Mouse (Mus musculus) erythroblast, embryonic 14.5 days (primary cell): ENCODE results near the gene Mfsd7a. TPM values are rescaled to one million over a fixed set of nuclear protein-coding genes. Genes with fewer than 3 reads are reported as not detected.

Experiments
- H3K27me3 ChIP-seq: 2 replicates; pipeline ENCODE4 v1.6.1; 2012; ENCODE audit warnings: inconsistent platforms; ENCODE audit not compliant: control insufficient read depth
- H3K36me3 ChIP-seq: 2 replicates; pipeline ENCODE4 v1.6.1; 2012; ENCODE audit warnings: mild to moderate bottlenecking, inconsistent platforms; ENCODE audit not compliant: control insufficient read depth
- H3K4me1 ChIP-seq: 2 replicates; pipeline ENCODE4 v1.6.1; 2012; ENCODE audit warnings: inconsistent platforms; ENCODE audit not compliant: control insufficient read depth
- H3K4me3 ChIP-seq: replicated peaks from 2 replicates; pipeline ENCODE3; 2012; ENCODE audit warnings: moderate library complexity, mild to moderate bottlenecking, inconsistent platforms
- H3K9me3 ChIP-seq: 2 replicates; pipeline ENCODE4 v1.6.1; 2012; ENCODE audit warnings: low read length, inconsistent platforms, mixed read lengths; ENCODE audit not compliant: control insufficient read depth
- GATA1 ChIP-seq: IDR thresholded peaks from 2 replicates; pipeline ENCODE4 v1.6.1; 2012; ENCODE audit warnings: low read length, inconsistent platforms, mixed read lengths
- TAL1 ChIP-seq: IDR thresholded peaks from 3 replicates; pipeline ENCODE4 v1.6.1; 2012; ENCODE audit warnings: low read length, inconsistent platforms, mixed read lengths
- polyA plus RNA-seq: library from polyadenylated mRNA; stranded (reverse); fragments of >175 nt; gene quantifications from 2 replicates; pipeline ENCODE4 v1.2.3, GENCODE M21; 2012

The Mfsd7a gene
- polyA plus RNA-seq, 1 experiment: not detected

DNA sequence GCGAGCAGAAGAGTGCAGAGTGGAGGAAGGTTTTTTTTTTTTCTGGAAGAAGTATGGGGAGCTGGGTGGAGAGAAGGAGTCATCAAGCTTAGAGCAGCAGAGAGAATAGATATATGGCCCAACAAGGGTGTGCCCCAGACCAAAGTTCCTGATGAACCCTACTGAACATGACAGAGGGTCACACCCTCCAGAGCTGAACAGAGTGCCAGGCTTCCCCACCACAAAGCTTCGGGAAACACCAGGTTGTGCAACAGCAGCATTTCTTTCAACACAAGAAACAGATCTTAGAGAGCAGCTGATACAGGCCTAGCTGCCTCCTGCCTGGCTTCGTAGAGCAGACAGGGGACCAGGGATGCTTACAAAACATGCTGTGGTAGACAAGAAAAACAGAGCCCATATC lies 1.7 kb downstream of the Mfsd7a start:
- peaks cover 37% of the 10 kb centered on the region for H3K4me1 ChIP-seq
- peaks cover 6% of the 10 kb centered on the region for H3K27me3 ChIP-seq
- H3K36me3 ChIP-seq: no peaks in the 10 kb centered on the region
- no peak for TF ChIP-seq TAL1
- TF ChIP-seq GATA1: no peak
- no peaks in the 10 kb centered on the region for H3K9me3 ChIP-seq
- no peak overlapping the region for H3K4me3 ChIP-seq

DNA sequence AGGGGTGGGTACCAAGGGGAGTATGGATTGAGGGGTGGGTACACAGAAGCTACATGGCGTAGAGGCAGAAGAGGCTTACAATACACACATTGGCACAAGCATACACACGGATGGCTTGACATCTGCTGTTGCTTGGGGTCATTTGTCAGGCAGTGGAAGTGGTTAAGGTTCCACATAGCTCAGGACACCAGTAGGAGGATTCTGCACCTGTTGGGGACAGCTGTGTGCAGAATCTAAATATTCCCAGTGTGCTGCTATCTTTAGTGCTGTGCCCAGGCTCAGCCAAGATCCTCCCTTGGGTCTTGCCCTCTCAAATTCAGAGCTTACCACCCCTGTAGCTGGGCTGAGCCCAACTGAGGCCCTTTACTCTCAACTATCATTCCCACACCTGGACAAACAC lies 12.6 kb downstream of the Mfsd7a start:
- H3K27me3 ChIP-seq: peaks cover 14% of the 10 kb centered on the region
- peaks cover 24% of the 10 kb centered on the region for H3K4me1 ChIP-seq
- no peak overlapping the region for H3K4me3 ChIP-seq
- TF ChIP-seq TAL1 (no peak), GATA1 (no peak)
- no peaks in the 10 kb centered on the region for H3K9me3 ChIP-seq
- H3K36me3 ChIP-seq: peaks cover 20% of the 10 kb centered on the region

DNA sequence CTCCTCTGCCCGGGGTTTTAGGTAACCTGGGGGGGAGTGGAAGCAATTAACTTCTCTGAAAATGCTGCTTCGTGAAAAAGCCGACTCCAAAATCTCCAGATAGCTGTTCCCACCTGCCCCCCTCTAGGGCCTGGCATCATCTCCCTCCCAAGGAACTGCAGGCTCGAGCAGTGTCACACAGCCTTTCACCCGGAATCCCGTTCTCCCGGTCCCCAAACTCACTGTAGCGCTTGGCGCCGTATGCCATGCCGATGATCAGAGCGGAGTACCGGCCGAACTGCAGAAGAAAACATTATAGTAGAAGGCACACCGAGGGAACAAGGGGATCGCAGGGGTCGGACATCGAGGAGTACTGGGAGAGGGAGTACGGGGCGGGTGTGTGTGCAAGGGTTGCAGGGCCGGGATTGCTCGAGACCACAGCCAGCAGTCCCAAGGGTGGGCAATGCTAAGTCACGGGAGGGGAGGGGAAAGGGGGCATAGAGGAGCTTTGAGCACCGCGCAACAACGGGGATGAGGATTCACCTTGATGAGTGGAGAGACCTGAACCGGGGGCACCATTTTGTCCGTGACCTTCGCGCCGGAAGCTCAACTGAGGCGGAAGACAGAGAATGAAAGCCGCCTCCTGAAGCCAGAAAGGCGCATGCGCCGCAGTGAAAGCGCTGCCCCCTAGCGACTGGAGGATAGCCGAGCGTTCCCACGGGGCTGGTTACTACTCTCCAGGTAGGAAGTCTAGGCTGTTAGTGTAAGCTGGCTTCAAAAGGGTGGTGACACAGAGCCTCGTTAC lies 14.7 kb downstream of the Mfsd7a start, which contains the start of gene Atp5k:
Gene Atp5k (minus strand): TSS at position 645 of the 784 bp plus-strand sequence.
- Histone ChIP-seq H3K36me3 (peaks cover 39% of the 10 kb centered on the region), H3K27me3 (peaks cover 14% of the 10 kb centered on the region), H3K4me3 (peak within 1 kb of the TSS; percentile 84), H3K4me1 (peaks cover 28% of the 10 kb centered on the region), H3K9me3 (no peaks in the 10 kb centered on the region)
- TF ChIP-seq GATA1 (no peak), TAL1 (no peak)

DNA sequence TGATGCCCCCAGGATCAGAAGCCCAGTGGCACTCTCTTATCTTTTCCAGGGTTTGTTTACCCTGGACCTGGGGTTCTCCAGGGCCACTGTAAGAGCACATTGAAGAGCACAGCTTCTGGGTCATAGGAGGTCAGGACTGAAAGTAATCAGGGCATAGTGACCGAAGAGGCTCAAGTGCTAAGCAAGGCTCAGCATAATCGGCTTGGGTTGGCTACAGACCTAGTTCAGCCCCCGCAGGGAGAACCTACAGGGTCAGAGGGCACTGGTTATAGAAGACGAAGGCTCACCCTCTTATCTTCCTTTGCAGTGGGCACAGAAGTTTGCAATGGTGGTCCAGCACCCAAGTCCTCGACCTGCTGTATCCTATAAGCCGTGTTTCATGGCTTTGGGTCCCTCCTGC lies 17.5 kb downstream of the Mfsd7a start:
- H3K4me3 ChIP-seq: no peak overlapping the region
- H3K4me1 ChIP-seq: peaks cover 38% of the 10 kb centered on the region
- H3K9me3 ChIP-seq: no peaks in the 10 kb centered on the region
- peaks cover 52% of the 10 kb centered on the region for H3K36me3 ChIP-seq
- peaks cover 6% of the 10 kb centered on the region for H3K27me3 ChIP-seq
- TF ChIP-seq TAL1: no peak
- no peak for TF ChIP-seq GATA1

DNA sequence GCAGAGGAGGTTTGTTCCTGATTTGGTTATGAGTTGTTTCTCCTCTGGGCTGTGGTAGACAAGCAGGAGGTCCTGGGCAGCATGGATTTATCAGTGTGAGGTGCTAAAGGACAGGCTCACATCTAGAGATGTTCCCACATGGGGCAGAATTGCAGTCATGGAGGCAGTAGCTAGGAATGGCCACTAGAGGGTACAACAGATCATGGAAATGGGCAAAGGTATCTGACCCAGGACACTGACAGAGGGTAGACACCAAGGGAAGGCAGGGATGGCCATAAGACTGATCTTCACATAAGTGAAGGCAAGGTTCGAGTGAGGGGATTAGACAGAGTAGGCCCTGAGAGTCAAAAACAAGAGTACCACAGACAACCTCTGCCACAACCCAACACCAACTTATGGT lies 21.5 kb downstream of the Mfsd7a start:
- Histone ChIP-seq H3K9me3 (no peaks in the 10 kb centered on the region), H3K27me3 (no peaks in the 10 kb centered on the region), H3K4me1 (peaks cover 38% of the 10 kb centered on the region), H3K4me3 (no peak overlapping the region), H3K36me3 (peaks cover 42% of the 10 kb centered on the region)
- TF ChIP-seq TAL1 (no peak), GATA1 (no peak)

DNA sequence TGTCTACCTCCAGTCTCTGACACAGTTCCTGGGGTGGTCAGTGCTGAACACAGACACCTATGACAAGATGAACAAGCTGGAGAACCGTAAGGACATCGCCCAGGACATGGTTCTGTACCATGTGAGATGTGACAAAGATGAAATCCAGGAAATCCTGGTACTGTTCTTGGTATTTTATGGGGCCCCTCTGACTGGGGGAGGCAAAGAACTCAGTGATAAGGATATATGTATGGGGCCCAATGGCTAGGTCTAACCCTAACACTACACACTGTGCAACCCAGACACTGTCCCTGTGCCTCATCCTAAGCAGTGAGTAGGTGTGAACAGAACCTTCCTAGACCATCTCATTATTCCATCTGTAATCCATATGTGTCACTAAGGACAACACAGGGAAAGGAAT lies 25.3 kb downstream of the Mfsd7a start:
- no peaks in the 10 kb centered on the region for H3K9me3 ChIP-seq
- H3K4me1 ChIP-seq: peaks cover 36% of the 10 kb centered on the region
- peaks cover 7% of the 10 kb centered on the region for H3K36me3 ChIP-seq
- TF ChIP-seq GATA1 (no peak), TAL1 (no peak)
- no peak overlapping the region for H3K4me3 ChIP-seq
- H3K27me3 ChIP-seq: no peaks in the 10 kb centered on the region

DNA sequence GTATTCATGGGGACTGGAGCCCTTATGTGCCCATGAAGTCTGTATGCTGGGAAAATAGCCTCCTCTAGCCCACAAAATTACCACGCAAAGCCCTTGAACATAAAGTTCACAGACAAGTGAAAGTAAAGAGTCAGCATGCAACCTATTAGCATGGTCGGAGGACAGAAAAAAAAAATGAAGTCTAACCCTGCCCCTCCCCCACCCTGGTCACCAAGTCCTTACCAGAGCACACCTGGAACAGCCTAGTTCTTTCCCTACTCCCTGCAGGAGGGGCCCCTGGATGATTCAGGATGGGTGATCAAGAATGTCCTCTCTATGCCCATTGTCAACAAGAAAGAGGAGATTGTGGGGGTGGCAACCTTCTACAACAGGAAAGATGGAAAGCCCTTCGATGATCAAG lies 25.9 kb downstream of the Mfsd7a start:
- Histone ChIP-seq H3K36me3 (peaks cover under 1% of the 10 kb centered on the region), H3K4me3 (no peak overlapping the region), H3K9me3 (no peaks in the 10 kb centered on the region), H3K27me3 (no peaks in the 10 kb centered on the region), H3K4me1 (peaks cover 31% of the 10 kb centered on the region)
- TF ChIP-seq TAL1: no peak
- TF ChIP-seq GATA1: no peak

DNA sequence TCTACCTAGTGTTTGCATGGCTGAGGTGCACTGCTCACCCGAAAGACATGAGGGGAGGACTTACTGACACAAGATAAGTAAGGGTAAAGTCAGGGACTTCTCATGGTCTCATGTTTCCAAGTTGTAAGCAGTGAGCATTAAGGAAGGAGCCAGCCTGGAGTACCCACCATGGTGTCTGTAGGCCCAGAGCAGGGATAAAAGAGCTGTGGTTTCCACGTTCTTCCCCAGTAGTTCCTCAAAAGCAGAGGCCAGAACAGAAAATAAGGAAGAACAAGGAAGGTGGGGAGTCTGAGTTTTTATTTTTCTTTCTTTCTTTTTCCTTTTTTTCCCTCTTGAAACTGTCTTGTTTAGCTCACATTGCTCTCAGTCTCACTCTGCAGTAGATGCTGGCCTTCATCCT lies 34.0 kb downstream of the Mfsd7a start:
- TF ChIP-seq TAL1 (no peak), GATA1 (no peak)
- Histone ChIP-seq H3K27me3 (no peaks in the 10 kb centered on the region), H3K9me3 (no peaks in the 10 kb centered on the region), H3K4me3 (no peak overlapping the region), H3K4me1 (no peaks in the 10 kb centered on the region), H3K36me3 (no peaks in the 10 kb centered on the region)

DNA sequence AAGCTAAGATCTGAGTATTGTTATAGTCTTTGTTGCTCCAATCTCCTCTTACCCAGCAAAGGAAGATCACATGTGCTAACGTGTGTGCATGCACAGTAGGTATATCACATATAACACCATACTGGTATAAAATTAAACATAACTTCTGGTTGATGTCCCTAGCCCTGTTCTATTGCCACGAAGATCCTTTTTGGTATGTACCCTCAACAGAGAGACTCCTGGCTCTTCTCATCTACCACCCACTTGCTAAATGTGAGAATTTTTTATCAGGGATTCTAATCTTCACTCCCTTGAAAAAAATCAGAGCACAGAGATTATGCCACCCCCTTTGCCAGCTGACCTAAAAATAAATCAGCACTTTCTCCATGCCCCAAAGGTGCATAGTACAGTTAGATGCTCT lies 41.7 kb downstream of the Mfsd7a start:
- no peak for TF ChIP-seq TAL1
- TF ChIP-seq GATA1: no peak
- Histone ChIP-seq H3K36me3 (no peaks in the 10 kb centered on the region), H3K27me3 (no peaks in the 10 kb centered on the region), H3K4me3 (no peak overlapping the region), H3K4me1 (no peaks in the 10 kb centered on the region), H3K9me3 (no peaks in the 10 kb centered on the region)

DNA sequence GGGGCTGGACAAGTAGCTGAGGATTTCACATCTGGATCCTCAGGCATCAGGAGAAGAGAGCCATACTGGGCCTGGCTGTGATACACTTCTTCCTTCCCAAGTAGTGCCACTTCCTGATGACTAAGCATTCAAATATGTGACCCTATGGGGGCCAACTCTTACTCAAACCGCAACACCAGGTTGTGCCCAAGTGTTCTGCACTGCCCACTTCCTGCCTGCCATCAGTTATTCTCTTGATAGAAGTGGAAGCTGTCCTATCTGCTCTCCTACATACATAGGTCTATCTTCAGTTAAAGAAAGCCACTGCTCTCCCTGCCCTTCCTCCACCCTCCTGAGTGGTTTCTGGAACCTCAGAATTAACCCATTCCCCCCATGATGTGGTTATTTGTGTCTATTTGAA lies 43.2 kb downstream of the Mfsd7a start:
- Histone ChIP-seq H3K9me3 (no peaks in the 10 kb centered on the region), H3K36me3 (no peaks in the 10 kb centered on the region), H3K4me3 (no peak overlapping the region), H3K27me3 (no peaks in the 10 kb centered on the region), H3K4me1 (no peaks in the 10 kb centered on the region)
- TF ChIP-seq GATA1: no peak
- no peak for TF ChIP-seq TAL1
